Mouse (Mus musculus) cerebellum, postnatal 25 days (tissue): ENCODE data around the gene H2afj.
"Not testable (repeated sequence)": the region's sequence is repeated elsewhere in the genome, so short reads cannot be mapped to it uniquely, and the experiment has no call there.

Source experiments
- DNase-seq, 2 experiments: peaks; one replicate each; pipeline ENCODE4 v3.0.0; 2021; ENCODE audit warnings: mixed read lengths in 2 of 2

Gene H2afj

GRCm38 (mm10) chr6:136808014-136808417, at the start of gene H2afj:
TSS of gene H2afj (plus strand) at chr6:136808244.
- peak; percentile 99 for DNase-seq

GRCm38 (mm10) chr6:136763912-136764311, 44.1 kb upstream of the H2afj start:
- no peak for DNase-seq

- no peak for DNase-seq
Observed at GRCm38 (mm10) chr6:136769143-136769542, 38.9 kb upstream of the H2afj start.

- no peak for DNase-seq
Observed at GRCm38 (mm10) chr6:136769859-136770258, 38.2 kb upstream of the H2afj start.

- no peak for DNase-seq
Observed at GRCm38 (mm10) chr6:136776392-136776791, 31.7 kb upstream of the H2afj start.

- no peak for DNase-seq
Observed at GRCm38 (mm10) chr6:136781377-136781986, 26.6 kb upstream of the H2afj start, which contains the start of gene Gucy2c. TSS of gene Gucy2c (minus strand) at chr6:136781765.

GRCm38 (mm10) chr6:136782146-136782545, 25.9 kb upstream of the H2afj start:
- no peak for DNase-seq

- DNase-seq: no peak
Observed at GRCm38 (mm10) chr6:136782761-136783160, 25.3 kb upstream of the H2afj start.

- DNase-seq: no peak
Observed at GRCm38 (mm10) chr6:136789391-136789971, 18.6 kb upstream of the H2afj start.

- DNase-seq: no peak
Observed at GRCm38 (mm10) chr6:136792884-136793758, 14.9 kb upstream of the H2afj start.

- no peak for DNase-seq
Observed at GRCm38 (mm10) chr6:136793831-136794525, 14.1 kb upstream of the H2afj start.

- no peak for DNase-seq
Observed at GRCm38 (mm10) chr6:136795110-136795509, 12.9 kb upstream of the H2afj start.

- no peak for DNase-seq
Observed at GRCm38 (mm10) chr6:136795850-136796249, 12.2 kb upstream of the H2afj start.

GRCm38 (mm10) chr6:136797874-136798693, 10.0 kb upstream of the H2afj start:
- DNase-seq: not testable (repeated sequence)

GRCm38 (mm10) chr6:136800710-136801109, 7.3 kb upstream of the H2afj start:
- no peak for DNase-seq

- DNase-seq: no peak
Observed at GRCm38 (mm10) chr6:136801274-136801673, 6.8 kb upstream of the H2afj start.

- no peak for DNase-seq
Observed at GRCm38 (mm10) chr6:136803093-136803738, 4.8 kb upstream of the H2afj start.

GRCm38 (mm10) chr6:136803739-136804633, 4.1 kb upstream of the H2afj start, which contains the start of gene Hist4h4:
TSS of gene Hist4h4 (minus strand) at chr6:136804415.
- DNase-seq: peak; percentile 96 to 98

- DNase-seq: no peak
Observed at GRCm38 (mm10) chr6:136804705-136805408, 3.2 kb upstream of the H2afj start.

GRCm38 (mm10) chr6:136805409-136805775, 2.7 kb upstream of the H2afj start:
- DNase-seq: no peak
